Mouse (Mus musculus) neural tube, embryonic 10.5 days (tissue): ENCODE measurements around the gene Nfat5.

ENCODE experiments used
- DNase-seq: peaks from one replicate; pipeline ENCODE4 v3.0.0-alpha.2; 2017; ENCODE audit warnings: low spot score; ENCODE audit errors: extremely low spot score

Nfat5 gene

GRCm38 (mm10) chr8:107292119-107292927 lies 947 bp upstream of the Nfat5 start:
- no peak for DNase-seq

GRCm38 (mm10) chr8:107293641-107294628 lies 665 bp downstream of the Nfat5 start:
- peak; percentile 61 for DNase-seq

DNA sequence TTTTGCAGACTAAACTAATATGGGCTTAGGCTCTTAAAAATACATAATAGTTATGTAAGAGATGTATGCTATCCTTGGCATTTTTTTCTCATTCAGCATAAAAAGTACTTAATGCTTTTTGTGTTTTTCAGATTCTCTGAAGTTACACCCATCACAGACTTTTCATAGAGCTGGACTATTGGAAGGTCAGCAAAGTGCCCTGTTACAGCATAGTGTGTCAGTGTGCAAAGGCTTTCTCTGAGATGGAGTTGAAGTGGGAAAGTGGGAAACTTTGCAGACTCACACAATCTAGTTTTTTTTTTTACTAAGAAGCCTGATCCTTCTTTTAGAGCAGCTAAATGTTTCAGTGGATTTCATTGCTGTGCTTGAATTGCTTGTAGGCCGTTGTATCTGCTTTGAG lies 2.2 kb downstream of the Nfat5 start:
- DNase-seq, result no peak

DNA sequence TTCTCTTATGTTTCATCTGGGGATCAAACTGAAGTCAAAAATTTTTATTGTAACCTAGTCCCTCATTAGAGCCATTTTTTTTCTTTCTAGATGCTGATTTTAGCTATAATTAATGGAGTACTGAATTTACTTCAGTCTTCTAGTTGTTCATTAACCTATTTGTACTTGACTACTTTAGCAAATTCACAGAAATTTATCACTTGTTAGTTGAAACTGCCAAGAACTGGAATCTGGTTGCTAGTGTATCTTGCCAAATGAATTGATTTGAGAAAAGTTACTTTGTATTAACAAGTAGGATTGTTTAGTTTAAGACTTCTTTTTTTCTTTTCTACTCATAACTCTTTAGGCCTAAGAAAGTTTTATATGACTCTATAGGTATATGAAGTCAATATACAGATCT lies 18.6 kb downstream of the Nfat5 start:
- no peak for DNase-seq

DNA sequence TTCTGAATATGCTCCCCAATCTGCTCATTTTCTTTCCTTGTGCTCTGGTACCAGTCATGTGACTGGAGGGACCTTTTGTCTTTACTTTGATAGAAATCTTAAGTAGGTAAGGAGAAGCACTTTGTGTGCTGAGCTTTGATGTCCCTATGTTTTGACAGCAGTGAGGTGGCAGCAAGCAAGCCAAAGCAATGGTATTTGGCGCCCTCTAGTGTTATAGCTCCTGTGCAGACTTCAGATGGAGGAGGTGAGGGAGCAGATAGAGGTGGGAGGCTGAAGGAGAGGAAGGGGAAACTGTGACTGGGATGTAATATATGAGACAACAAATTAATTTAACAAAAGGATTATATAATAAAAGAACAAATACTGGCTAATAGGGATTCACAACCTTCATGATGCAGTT lies 30.9 kb downstream of the Nfat5 start:
- peak; percentile 69 for DNase-seq

DNA sequence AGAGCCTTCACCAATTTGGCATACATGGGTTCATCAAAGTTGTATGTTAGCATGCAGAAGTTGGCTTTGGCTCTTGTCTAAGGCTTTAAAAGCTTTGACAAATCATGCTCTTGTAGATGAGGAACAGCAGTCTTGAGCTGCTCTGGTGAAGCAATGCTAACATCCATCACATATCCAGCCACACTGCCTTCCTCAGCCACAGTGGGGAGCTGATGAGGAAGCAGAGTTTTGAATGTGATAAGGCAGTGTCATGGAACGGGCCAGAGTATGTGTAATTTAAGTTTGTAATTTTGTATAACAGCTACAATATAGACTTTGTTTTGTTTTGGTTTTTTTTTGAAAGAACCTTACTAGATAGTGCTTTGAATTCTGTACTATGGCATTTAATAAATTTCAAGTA lies 36.3 kb downstream of the Nfat5 start:
- DNase-seq, result no peak

GRCm38 (mm10) chr8:107336480-107336879 lies 43.2 kb downstream of the Nfat5 start:
- no peak for DNase-seq

GRCm38 (mm10) chr8:107370311-107370710 lies 77.0 kb downstream of the Nfat5 start:
- no peak for DNase-seq

DNA sequence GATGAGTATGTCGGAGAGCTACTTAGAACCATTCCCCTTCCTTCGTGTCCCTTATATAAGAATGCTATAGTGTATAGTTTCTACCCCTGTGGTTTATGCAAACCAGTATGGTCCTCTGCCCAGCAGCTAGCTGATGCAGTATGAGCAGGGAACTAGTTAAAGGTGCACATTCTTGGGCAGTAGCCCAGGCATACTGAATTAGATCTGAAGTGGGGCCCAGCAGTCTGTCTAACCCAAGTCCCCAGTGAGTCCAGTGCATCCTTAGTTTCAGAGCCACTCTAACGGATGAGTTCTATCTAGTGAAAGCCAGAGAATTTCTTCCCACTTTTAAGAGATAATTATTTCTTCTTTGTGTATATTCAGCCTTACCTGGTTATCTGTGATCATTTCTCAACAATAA lies 84.1 kb downstream of the Nfat5 start:
- no peak for DNase-seq

GRCm38 (mm10) chr8:107380734-107381133 lies 87.5 kb downstream of the Nfat5 start:
- no peak for DNase-seq

DNA sequence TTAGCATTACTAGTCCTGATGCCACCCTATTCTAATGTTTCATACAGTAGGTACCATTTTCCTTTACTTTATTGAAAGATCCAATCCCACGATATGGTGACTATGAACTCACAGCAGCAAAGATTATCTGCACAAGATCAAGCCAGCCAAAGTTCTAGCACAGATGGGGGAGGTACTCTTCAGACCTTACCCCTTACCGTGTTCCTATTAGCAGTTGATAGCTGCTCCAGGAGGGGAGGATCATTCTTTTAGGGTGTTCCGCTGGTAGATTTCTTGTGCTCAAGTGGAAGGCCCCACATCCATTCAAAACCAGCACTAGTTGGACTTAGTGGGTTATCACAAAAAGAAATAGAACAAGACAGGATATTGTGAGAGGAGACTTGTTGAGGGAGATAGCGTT lies 88.4 kb downstream of the Nfat5 start:
- DNase-seq, result no peak

- DNase-seq, result no peak
Measured at GRCm38 (mm10) chr8:107382898-107383297, 89.6 kb downstream of the Nfat5 start.

DNA sequence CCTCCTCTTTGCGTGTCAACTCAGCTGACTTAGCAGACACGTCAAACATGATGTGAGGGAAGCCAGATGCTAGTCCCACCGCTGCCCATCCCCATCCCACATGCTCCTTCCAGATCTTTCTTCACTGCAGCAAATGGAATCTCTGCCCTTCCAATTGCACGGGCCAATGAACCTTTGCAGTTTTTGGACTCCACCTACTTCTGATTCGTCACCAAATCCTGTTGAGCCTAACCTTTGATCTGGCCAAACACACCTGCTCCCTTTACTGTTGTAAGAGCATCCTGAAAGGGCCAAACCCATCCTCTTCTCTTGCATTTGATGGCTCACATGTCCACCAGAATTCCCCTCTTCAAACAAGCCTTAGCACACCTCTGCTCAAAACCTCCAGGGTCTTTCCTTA lies 91.4 kb downstream of the Nfat5 start:
- no peak for DNase-seq

DNA sequence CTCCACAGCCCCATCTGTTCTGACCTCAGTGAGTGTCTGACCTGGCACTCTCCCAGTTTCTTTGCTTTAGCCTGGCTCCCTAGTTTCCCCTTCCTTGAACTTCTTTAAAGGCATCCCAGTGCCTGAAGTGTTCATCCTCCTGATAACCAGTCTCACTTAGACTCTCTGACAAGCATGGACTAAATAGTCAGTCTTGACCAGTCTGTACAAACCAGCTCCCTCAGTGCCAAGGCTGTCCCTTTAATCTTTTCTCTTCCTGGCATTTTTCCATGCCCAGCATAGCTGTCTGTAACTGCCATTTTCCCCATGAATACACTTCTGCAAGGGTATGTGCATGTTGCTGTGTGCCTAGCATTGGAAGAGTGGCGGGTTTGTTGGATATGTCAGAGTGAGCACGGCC lies 91.8 kb downstream of the Nfat5 start:
- no peak for DNase-seq

DNA sequence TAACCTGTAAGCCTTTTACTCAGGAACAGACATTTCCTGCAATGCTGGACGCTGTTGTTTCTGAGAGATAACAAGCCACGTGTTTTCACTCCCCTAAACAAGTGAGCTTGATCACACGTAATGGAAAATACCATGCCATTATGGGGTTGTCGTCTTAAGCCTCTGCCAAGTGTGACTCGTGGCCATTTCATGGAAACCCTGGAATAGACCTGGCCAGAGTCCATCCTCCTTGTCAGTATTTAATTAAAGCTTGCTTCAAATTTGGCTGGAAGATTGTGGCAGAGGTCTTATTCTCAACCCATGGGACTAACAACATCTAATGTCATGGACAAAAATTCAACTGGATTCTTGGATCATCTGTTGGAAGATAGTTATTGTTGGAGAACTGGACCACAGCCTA lies 92.9 kb downstream of the Nfat5 start:
- no peak for DNase-seq

DNA sequence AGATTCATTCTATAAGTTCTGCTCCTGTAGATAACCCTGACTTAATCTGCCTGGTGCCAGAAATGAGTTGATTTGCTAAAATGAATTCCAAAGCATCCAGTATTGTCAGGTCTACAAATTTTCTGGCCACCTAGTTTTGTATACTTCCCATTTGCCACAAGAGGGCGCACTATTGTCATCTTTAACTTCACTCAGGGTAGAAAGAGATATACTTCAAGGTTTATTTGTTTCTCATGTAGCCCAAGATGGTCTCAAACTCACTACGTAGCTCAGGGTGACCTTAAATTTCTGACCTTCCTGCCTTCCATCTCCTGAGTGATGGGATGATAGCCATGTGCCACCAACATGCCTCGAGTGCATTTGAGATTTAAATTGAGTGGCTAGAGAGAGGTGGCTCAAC lies 93.4 kb downstream of the Nfat5 start:
- no peak for DNase-seq

GRCm38 (mm10) chr8:107387861-107388260 lies 94.6 kb downstream of the Nfat5 start:
- no peak for DNase-seq

- DNase-seq, result no peak
Measured at GRCm38 (mm10) chr8:107389557-107389956, 96.3 kb downstream of the Nfat5 start.

DNA sequence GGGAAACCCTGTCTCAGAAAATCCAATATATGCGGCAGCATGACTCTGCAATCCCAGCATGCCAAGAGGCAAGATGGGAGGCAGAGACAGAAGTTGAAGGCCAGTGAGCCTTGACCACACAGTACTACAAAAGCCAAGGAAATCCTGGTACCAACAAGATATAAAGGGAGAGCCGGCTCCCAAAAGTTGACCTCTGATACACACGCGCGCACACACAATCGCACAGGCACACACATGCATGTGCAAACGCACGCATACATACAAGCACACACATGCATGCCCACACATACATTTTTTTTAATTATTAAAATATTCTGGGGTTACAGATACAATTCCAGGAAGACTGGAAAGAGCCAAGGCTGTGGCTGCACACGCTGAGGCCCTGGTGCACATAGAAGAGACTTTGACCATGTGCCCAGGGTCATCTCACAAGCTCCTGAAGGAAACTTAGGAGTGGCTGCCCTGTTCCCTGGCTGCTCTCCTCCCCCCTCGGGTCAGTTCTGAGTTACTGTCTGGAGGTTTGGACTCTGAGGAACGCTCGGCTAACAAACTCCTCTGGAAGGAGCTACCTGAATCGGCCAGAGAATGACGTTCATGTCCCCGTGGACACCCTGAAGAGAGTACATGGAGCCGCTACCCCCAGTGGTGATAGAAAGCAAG lies 97.3 kb downstream of the Nfat5 start:
- DNase-seq, result no peak

DNA sequence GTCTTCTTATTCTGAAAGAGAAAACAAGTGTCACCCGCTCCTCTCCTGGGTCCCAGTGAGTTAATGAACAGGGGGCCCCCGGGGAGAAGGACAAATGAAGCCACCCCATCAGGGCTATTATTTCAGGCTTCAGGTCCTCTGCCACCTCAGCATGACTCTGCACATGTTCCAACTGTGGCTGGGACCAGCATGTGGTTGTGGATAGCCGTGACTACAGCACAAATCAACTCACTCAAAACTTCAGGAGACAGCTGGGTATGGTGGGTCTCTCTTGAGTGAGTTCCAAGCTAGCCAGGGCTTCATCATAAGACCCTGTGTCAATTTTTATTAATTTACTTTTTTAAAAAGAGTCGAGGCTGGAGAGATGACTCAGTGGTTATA lies 97.9 kb downstream of the Nfat5 start:
- no peak for DNase-seq

DNA sequence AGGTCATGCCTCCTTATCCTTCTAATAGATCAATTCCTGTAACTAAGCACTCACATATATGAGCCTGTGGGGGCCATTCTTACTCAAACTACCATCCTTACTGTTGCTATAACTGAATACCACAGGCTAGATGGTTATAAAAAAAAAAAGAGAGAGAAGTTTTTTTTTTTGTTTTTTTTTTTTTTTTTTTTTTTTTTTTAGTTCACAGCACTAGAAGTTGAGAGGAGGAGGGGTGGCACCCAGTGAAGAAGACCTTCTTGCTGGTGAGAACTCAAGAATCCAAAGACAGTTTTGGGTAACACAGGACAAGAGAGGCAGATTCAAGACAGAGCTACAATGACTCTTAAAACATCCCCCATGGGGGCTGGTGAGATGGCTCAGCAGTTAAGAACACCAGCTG lies 102.1 kb downstream of the Nfat5 start:
- DNase-seq, result no peak

- DNase-seq, result no peak
Measured at GRCm38 (mm10) chr8:107396106-107396670, 102.9 kb downstream of the Nfat5 start.
